14 mouse cellular contexts compared by ENCODE assay signal in the genomic region with DNA sequence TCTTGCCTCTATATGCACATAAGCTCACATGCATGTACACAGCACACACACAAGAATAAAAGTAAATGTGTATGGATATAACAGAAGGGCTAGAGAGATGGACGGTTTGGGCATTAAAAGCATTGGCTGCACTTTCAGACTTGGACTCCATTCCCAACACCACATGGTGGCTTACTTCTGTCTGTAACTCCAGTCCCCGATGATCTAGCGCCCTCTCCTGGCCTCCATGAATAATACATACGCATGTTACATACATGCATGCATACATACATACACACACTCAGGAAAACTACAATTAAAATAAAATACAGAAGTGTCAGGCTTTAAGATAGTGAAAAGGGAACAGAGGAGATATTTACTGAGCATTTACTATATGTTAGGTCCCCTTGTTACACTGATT. TPM values are rescaled to one million over a fixed set of nuclear protein-coding genes. Genes with fewer than 3 reads are reported as not detected.
DNase-seq lines count a peak whose midpoint lies in the region; ATAC-seq and TF ChIP-seq lines count a peak whose summit lies in the region.
"Had no signal": no experiment of that assay in that cellular context is flagged by ENCODE, and none has a peak within 500 bp of the region (broad histone marks: within the 10 kb centered on the region; RNA-seq: fewer than 3 reads in every experiment).

No protein-coding gene starts in this region.

- 77% methylated on average over 4 of the region's 4 CpGs for WGBS in heart, postnatal 0 days

- no peak for DNase-seq in heart, postnatal 0 days (ENCODE audit: low spot score)
- no peak for DNase-seq in heart, postnatal 25 days (ENCODE audit: low spot score)
- peak; percentile 1 for DNase-seq in retina, postnatal 1 day
- DNase-seq in retina, embryonic 14.5 days (ENCODE audit: low spot score), result no peak
- DNase-seq in brain, embryonic 14.5 days (ENCODE audit: low read depth), result peak; percentile 1
- peak; percentile 21 for DNase-seq in thymus, postnatal 14 days
- no peak for DNase-seq in urinary bladder, postnatal 10 days (ENCODE audit: low spot score)
- no peak for DNase-seq in adrenal gland, postnatal 10 days
- DNase-seq: heart, adult 11 months; layer of hippocampus, postnatal 36 days had no signal

- no peak overlapping the region for H3K9ac ChIP-seq in heart, postnatal 0 days (replicated peaks; ENCODE audit: low read depth, low read length)
- H3K9ac ChIP-seq: hindbrain, embryonic 14.5 days had no signal

- TF ChIP-seq EP300 in heart, postnatal 0 days (IDR thresholded peaks at IDR 0.05; ENCODE audit: low read depth), result no peak

- H3K27ac ChIP-seq in heart, postnatal 0 days (ENCODE audit: low read depth), result no peak overlapping the region
- H3K27ac ChIP-seq: hindbrain, embryonic 14.5 days; kidney, postnatal 0 days; macrophage had no signal

- H3K4me2 ChIP-seq in heart, postnatal 0 days (ENCODE audit: low read depth, low read length), result no peak overlapping the region
- H3K4me2 ChIP-seq: hindbrain, embryonic 14.5 days had no signal

- H3K4me3 ChIP-seq in heart, postnatal 0 days (ENCODE audit: low read depth, low read length), result no peak overlapping the region

- TF ChIP-seq POLR2A in brain, embryonic 14.5 days (IDR thresholded peaks at IDR 0.05; ENCODE audit: borderline replicate concordance, extremely low read depth, insufficient read depth, insufficient read length, poor library complexity, severe bottlenecking), result no peak

- no peak for ATAC-seq in heart, postnatal 0 days (ENCODE audit: insufficient read depth, low read depth)
- ATAC-seq: forebrain, embryonic 16.5 days had no signal

- no peaks in the 10 kb centered on the region for H3K9me3 ChIP-seq in heart, postnatal 0 days (replicated peaks; ENCODE audit: control insufficient read depth, low read length)

- H3K36me3 ChIP-seq in heart, postnatal 0 days (replicated peaks; ENCODE audit: control insufficient read depth, insufficient read depth, low read length), result no peaks in the 10 kb centered on the region

- no peaks in the 10 kb centered on the region for H3K4me1 ChIP-seq in heart, postnatal 0 days (ENCODE audit: control insufficient read depth, insufficient read depth)

- TF ChIP-seq CTCF in heart, postnatal 0 days (IDR thresholded peaks at IDR 0.05; ENCODE audit: low read depth), result 0 out of 2 replicates have a peak, but pooled peaks have one; percentile 4
- no peak for TF ChIP-seq CTCF in brain, embryonic 14.5 days (IDR thresholded peaks at IDR 0.05; ENCODE audit: borderline replicate concordance, extremely low read depth, insufficient read depth, insufficient read length)

- no peaks in the 10 kb centered on the region for H3K27me3 ChIP-seq in heart, postnatal 0 days (ENCODE audit: control insufficient read depth, insufficient read depth, low read length)

- intact Hi-C loops in heart, postnatal 25 days (cut with DNase I), result no loop called here

RNA-seq across cellular contexts. Expression of a gene that starts 30.2 kb away (rescaled TPM):
- total RNA-seq in heart, postnatal 0 days (2014; rRNA removed; ENCODE audit: low replicate concordance), result 5.6 and 9.6 TPM in 2 replicates
- polyA plus RNA-seq in heart, postnatal 0 days (2015; fragmentation: Nextera tagmentation; extraction: Ambion mirVana), result 2.4 and 2.9 TPM in 2 replicates
- total RNA-seq in heart, postnatal 25 days (2021), result 10 to 100 TPM; 13.1 to 13.9 TPM
- 7.1 and 8.8 TPM in 2 replicates for polyA plus RNA-seq in brain, embryonic 14.5 days (2012; rRNA removed)
- 10 to 100 TPM in 1 of 2 experiments, 1 to 10 TPM in 1; 9.9 to 13.3 TPM for total RNA-seq in adrenal gland, postnatal 10 days (2021)

Comparison
In these comparisons a context has a peak if more than half of its experiments do, and no peak if none do; other contexts are left out.
1. DNase-seq: peak in retina, postnatal 1 day (single experiment), brain, embryonic 14.5 days (single experiment) and thymus, postnatal 14 days (single experiment); none in heart, postnatal 0 days (single experiment), heart, postnatal 25 days (single experiment), retina, embryonic 14.5 days (single experiment), urinary bladder, postnatal 10 days (single experiment) and adrenal gland, postnatal 10 days (single experiment).